Mouse (Mus musculus): ENCODE data around the gene 5031439G07Rik.

DNA sequence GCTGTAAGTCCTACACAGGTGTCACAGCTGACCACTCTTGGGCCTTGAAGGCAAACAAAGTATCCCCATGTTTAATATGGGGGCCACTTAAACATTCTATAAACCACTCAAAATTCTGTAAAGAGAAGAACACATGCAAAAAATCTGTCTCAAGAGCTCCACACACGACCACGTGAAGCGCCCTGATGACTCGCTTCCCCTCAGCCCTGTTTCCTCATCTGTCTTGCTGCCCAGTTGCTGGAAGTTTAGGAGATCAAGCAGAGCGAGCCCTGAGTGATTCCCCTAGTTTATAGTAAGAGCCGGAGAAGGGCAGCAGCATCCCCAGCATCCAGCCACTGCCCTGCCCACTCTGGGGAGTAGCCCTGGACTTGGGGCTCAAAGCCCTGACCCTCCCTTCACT is 28.5 kb downstream of the 5031439G07Rik start:
- TF ChIP-seq POLR2A (IDR thresholded peaks at IDR 0.05; ENCODE audit: low read depth, low read length): no peak
- no peak for TF ChIP-seq CTCF (IDR thresholded peaks at IDR 0.05; ENCODE audit: extremely low read depth, insufficient read length, insufficient replicate concordance, low read depth, low read length)

Data from small intestine, adult 2 months (tissue).